Mouse (Mus musculus): Measurements from ENCODE around the gene Stxbp5. TPM values are rescaled to one million over a fixed set of nuclear protein-coding genes. Genes with fewer than 3 reads are reported as not detected.

Gene Stxbp5
- polyA plus RNA-seq, 1 experiment = 24.6 TPM

DNA sequence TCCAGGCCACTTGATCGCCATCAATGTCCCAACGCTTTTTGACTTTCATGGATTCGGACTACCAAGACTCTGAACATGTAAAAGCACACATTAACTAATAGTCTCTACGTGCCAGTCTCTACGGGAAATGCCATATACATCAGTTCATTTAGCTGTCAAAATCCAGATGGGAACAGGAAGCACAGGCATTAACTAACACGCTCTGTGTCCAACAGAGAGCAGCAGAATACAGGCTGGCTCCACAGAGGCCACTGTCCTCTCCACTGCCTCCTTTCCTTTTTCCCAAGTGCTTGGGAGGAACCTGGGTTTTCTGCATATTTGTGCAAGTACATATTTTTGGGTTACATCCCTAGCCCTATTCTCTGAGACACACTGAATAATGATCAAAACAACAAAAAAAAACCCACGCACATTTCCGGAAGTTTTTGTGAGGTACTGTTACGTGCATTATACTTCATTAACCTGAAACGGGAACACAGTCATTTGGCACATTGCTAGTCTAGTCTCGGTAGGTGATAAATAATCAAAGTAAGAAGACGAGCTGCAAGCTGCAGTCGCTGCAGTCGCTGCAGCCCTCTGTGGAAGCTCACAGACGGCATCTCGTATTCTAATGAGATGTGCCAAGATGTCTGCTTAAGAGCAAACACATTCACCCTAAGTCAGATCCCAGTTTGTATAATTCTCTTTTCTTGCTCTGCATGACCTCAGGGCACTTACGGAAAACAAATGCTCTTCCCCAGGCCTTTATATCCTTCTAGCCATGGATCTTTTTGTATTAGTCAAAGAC is 33.9 kb downstream of the Stxbp5 start:
- Histone ChIP-seq H3K4me3 (ENCODE audit: insufficient read depth, low read length) (no peak overlapping the region), H3K4me1 (ENCODE audit: control insufficient read depth, insufficient read depth, low read length) (no peaks in the 10 kb centered on the region; the same call in 1 of the 2 replicates), H3K27ac (ENCODE audit: insufficient read depth, low read length) (no peak overlapping the region)
- TF ChIP-seq CTCF (IDR thresholded peaks at IDR 0.05; ENCODE audit: borderline replicate concordance, insufficient read depth, low read length) (no peak), POLR2A (IDR thresholded peaks at IDR 0.05; ENCODE audit: low read depth, low read length) (no peak)

- no peaks in the 10 kb centered on the region for H3K4me1 ChIP-seq (ENCODE audit: control insufficient read depth, insufficient read depth, low read length)
- no peak overlapping the region for H3K4me3 ChIP-seq (ENCODE audit: insufficient read depth, low read length)
- TF ChIP-seq POLR2A (IDR thresholded peaks at IDR 0.05; ENCODE audit: low read depth, low read length) (no peak), CTCF (IDR thresholded peaks at IDR 0.05; ENCODE audit: borderline replicate concordance, insufficient read depth, low read length) (no peak)
- H3K27ac ChIP-seq (ENCODE audit: insufficient read depth, low read length) = no peak overlapping the region
Measured at GRCm38 (mm10) chr10:9860022-9860421, 40.9 kb downstream of the Stxbp5 start.

DNA sequence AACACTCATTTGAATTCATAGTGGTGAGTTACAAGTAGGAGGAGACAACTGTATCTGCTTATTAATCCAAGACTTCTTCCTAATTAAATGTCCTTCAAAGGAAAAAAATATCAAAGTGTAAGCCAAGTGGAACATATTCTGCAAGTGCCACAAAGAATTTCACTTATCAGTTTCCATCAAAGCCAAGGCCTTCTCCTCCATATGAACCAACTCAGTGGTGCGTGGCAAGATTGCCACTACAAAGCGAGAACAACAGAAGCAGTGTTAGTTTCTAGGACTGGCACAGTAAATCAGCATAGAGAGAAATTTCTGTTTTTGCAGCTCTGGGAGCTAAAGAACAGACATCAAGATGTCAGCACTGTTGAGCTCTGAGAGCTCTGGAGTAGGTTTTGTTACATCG is 41.4 kb downstream of the Stxbp5 start:
- Histone ChIP-seq H3K4me1 (ENCODE audit: control insufficient read depth, insufficient read depth, low read length) (no peaks in the 10 kb centered on the region), H3K27ac (ENCODE audit: insufficient read depth, low read length) (no peak overlapping the region), H3K4me3 (ENCODE audit: insufficient read depth, low read length) (no peak overlapping the region)
- TF ChIP-seq POLR2A (IDR thresholded peaks at IDR 0.05; ENCODE audit: low read depth, low read length) = no peak
- TF ChIP-seq CTCF (IDR thresholded peaks at IDR 0.05; ENCODE audit: borderline replicate concordance, insufficient read depth, low read length) = no peak

GRCm38 (mm10) chr10:9857850-9858249 is 43.0 kb downstream of the Stxbp5 start:
- no peak for TF ChIP-seq POLR2A (IDR thresholded peaks at IDR 0.05; ENCODE audit: low read depth, low read length)
- TF ChIP-seq CTCF (IDR thresholded peaks at IDR 0.05; ENCODE audit: borderline replicate concordance, insufficient read depth, low read length) = no peak
- Histone ChIP-seq H3K27ac (ENCODE audit: insufficient read depth, low read length) (no peak overlapping the region), H3K4me1 (ENCODE audit: control insufficient read depth, insufficient read depth, low read length) (no peaks in the 10 kb centered on the region), H3K4me3 (ENCODE audit: insufficient read depth, low read length) (no peak overlapping the region)

GRCm38 (mm10) chr10:9856792-9857191 is 44.1 kb downstream of the Stxbp5 start:
- H3K27ac ChIP-seq (ENCODE audit: insufficient read depth, low read length) = no peak overlapping the region
- no peak for TF ChIP-seq CTCF (IDR thresholded peaks at IDR 0.05; ENCODE audit: borderline replicate concordance, insufficient read depth, low read length)
- no peak for TF ChIP-seq POLR2A (IDR thresholded peaks at IDR 0.05; ENCODE audit: low read depth, low read length)
- H3K4me3 ChIP-seq (ENCODE audit: insufficient read depth, low read length) = no peak overlapping the region
- H3K4me1 ChIP-seq (ENCODE audit: control insufficient read depth, insufficient read depth, low read length) = no peaks in the 10 kb centered on the region

GRCm38 (mm10) chr10:9846408-9846807 is 54.5 kb downstream of the Stxbp5 start:
- Histone ChIP-seq H3K4me1 (ENCODE audit: control insufficient read depth, insufficient read depth, low read length) (no peaks in the 10 kb centered on the region), H3K4me3 (ENCODE audit: insufficient read depth, low read length) (no peak overlapping the region), H3K27ac (ENCODE audit: insufficient read depth, low read length) (no peak overlapping the region)
- TF ChIP-seq CTCF (IDR thresholded peaks at IDR 0.05; ENCODE audit: borderline replicate concordance, insufficient read depth, low read length) (no peak), POLR2A (IDR thresholded peaks at IDR 0.05; ENCODE audit: low read depth, low read length) (no peak)

DNA sequence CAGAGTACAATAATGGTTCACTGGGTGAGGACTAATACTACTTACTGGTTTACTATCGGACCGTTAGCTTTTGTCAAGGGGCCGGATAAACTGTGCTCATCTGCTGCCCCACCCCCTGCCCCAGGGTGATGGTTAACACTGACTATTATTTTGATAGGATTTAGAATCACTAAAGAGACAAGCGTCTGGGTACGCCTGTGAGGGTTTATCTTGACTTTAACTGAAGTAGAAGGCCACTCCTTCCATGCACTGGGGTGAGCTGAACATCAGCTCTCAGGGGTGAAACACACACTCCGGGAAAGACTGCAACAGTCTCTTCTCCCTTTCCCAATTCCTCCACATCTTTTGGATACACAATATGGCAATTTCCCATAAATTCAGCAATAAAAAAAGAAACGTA is 61.5 kb downstream of the Stxbp5 start:
- TF ChIP-seq CTCF (IDR thresholded peaks at IDR 0.05; ENCODE audit: borderline replicate concordance, insufficient read depth, low read length) (no peak), POLR2A (IDR thresholded peaks at IDR 0.05; ENCODE audit: low read depth, low read length) (no peak)
- H3K27ac ChIP-seq (ENCODE audit: insufficient read depth, low read length) = no peak overlapping the region
- no peaks in the 10 kb centered on the region for H3K4me1 ChIP-seq (ENCODE audit: control insufficient read depth, insufficient read depth, low read length)
- H3K4me3 ChIP-seq (ENCODE audit: insufficient read depth, low read length) = no peak overlapping the region

GRCm38 (mm10) chr10:9834986-9835385 is 65.9 kb downstream of the Stxbp5 start:
- H3K27ac ChIP-seq (ENCODE audit: insufficient read depth, low read length) = no peak overlapping the region
- no peak overlapping the region for H3K4me3 ChIP-seq (ENCODE audit: insufficient read depth, low read length)
- H3K4me1 ChIP-seq (ENCODE audit: control insufficient read depth, insufficient read depth, low read length) = no peaks in the 10 kb centered on the region
- TF ChIP-seq POLR2A (IDR thresholded peaks at IDR 0.05; ENCODE audit: low read depth, low read length) (no peak), CTCF (IDR thresholded peaks at IDR 0.05; ENCODE audit: borderline replicate concordance, insufficient read depth, low read length) (no peak)

DNA sequence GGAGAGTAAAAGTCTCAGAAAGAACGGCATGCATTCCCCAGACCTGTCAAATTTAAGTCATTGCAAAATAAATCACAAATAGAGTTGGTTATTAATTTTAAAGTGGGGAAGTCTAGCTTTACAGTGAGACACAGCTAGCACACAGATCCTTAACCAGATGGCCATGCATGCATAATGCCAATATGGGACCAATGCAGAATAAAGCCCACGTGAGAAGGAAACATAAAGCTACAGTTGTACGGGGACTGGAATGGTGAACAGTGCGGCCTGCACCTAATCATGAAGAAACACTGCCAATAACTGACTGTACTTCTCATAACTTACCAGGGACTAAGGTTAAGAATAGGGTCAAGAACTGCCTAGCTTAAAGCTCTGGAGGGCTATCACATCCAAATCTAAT is 67.9 kb downstream of the Stxbp5 start:
- Histone ChIP-seq H3K27ac (ENCODE audit: insufficient read depth, low read length) (no peak overlapping the region), H3K4me1 (ENCODE audit: control insufficient read depth, insufficient read depth, low read length) (no peaks in the 10 kb centered on the region), H3K4me3 (ENCODE audit: insufficient read depth, low read length) (no peak overlapping the region)
- TF ChIP-seq CTCF (IDR thresholded peaks at IDR 0.05; ENCODE audit: borderline replicate concordance, insufficient read depth, low read length) (no peak), POLR2A (IDR thresholded peaks at IDR 0.05; ENCODE audit: low read depth, low read length) (no peak)

DNA sequence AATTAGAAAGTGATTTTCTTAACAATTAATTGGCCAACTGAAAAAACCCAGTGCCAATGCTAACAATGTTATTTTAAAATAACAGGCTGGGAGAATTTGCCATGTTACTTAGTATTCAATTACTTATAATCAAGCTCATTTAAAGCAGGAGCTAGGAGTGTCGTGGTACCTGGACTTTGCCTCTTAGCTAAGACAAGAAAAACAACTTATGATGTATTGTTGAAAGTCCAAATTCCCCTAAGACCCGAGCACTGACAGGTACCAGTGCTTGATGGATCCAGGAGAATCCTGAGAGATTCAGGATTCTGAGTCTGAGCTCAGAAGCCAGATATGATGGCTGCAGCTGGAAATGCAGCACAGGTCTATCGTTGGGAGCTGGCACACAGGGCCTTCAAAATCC is 71.1 kb downstream of the Stxbp5 start:
- TF ChIP-seq POLR2A (IDR thresholded peaks at IDR 0.05; ENCODE audit: low read depth, low read length) (no peak), CTCF (IDR thresholded peaks at IDR 0.05; ENCODE audit: borderline replicate concordance, insufficient read depth, low read length) (no peak)
- Histone ChIP-seq H3K4me1 (ENCODE audit: control insufficient read depth, insufficient read depth, low read length) (no peaks in the 10 kb centered on the region), H3K4me3 (ENCODE audit: insufficient read depth, low read length) (no peak overlapping the region), H3K27ac (ENCODE audit: insufficient read depth, low read length) (no peak overlapping the region)

All from embryonic fibroblast, embryonic 13.5 days (primary cell).